Comparison of ENCODE assay signal across 30 mouse cellular contexts in the genomic region with DNA sequence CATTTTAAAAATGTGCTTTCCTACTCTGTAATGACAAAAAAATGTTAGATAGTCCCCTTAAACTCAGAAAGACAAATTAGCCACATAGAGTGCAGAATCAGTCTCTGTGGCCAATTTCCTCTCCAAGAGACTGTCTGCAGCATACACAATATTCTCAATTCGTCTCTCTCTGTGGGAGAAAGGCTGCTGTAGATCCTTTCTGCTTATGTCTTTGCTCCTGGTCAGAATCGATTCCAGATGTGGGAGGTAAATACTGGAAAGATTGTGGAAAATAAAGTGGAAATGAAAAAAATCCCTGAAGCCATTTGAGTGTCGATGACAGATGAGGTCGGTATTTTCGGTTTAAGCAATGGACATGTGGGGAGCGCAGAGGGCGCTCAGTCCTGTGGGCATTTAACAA.
DNase-seq lines count a peak whose midpoint lies in the region; ATAC-seq lines count a peak whose summit lies in the region.
"Had no signal": no experiment of that assay in that cellular context is flagged by ENCODE, and none has a peak within 500 bp of the region (broad histone marks: within the 10 kb centered on the region; RNA-seq: fewer than 3 reads in every experiment).

No protein-coding gene starts in this region.

- DNase-seq in neural tube, embryonic 11.5 days (ENCODE audit: low spot score), result peak; percentile 15
- no peak for DNase-seq in neural tube, embryonic 10.5 days (ENCODE audit: extremely low spot score, low spot score)
- DNase-seq in embryonic facial prominence, embryonic 14.5 days (ENCODE audit: low spot score), result peak; percentile 86
- DNase-seq in limb, embryonic 11.5 days (ENCODE audit: low spot score), result no peak
- DNase-seq in testis, postnatal 10 days (ENCODE audit: low spot score), result no peak
- no peak for DNase-seq in hindbrain, embryonic 10.5 days (ENCODE audit: low spot score)
- DNase-seq in ovary, postnatal 10 days (ENCODE audit: low spot score), result no peak
- DNase-seq: B cell, adult 2 months; cerebellum, adult 11-12 months; cerebellum, postnatal 10 days; gastrocnemius, postnatal 25 days; heart, adult 18-20 months; heart, postnatal 14 days; kidney, adult 2 months; kidney, postnatal 14 days; liver; lung, postnatal 10 days; midbrain, embryonic 14.5 days; right cerebral cortex, adult 18-20 months; right cerebral cortex, postnatal 4 days; thymus, adult 2 months; thymus, postnatal 4 days had no signal

- H3K36me3 ChIP-seq in neural tube, embryonic 11.5 days (ENCODE audit: control insufficient read depth, insufficient read depth, low read length), result no peaks in the 10 kb centered on the region
- H3K36me3 ChIP-seq in embryonic facial prominence, embryonic 14.5 days (ENCODE audit: control insufficient read depth, insufficient read depth, low read length), result no peaks in the 10 kb centered on the region
- no peaks in the 10 kb centered on the region for H3K36me3 ChIP-seq in limb, embryonic 11.5 days (ENCODE audit: control insufficient read depth, insufficient read depth, low read length)
- no peaks in the 10 kb centered on the region for H3K36me3 ChIP-seq in hindbrain, embryonic 10.5 days
- H3K36me3 ChIP-seq: forebrain, embryonic 15.5 days; G1E; heart, embryonic 13.5 days; hindbrain, embryonic 12.5 days; liver, embryonic 15.5 days had no signal

- 66% methylated on average over 7 of the region's 7 CpGs for WGBS in neural tube, embryonic 11.5 days
- WGBS in embryonic facial prominence, embryonic 14.5 days, result 29% methylated on average over 7 of the region's 7 CpGs
- WGBS in limb, embryonic 11.5 days, result 29% methylated on average over 7 of the region's 7 CpGs
- WGBS in hindbrain, embryonic 10.5 days, result 66% methylated on average over 7 of the region's 7 CpGs

- ATAC-seq in neural tube, embryonic 11.5 days (ENCODE audit: insufficient read depth, low FRiP score, low TSS enrichment), result no peak
- ATAC-seq in embryonic facial prominence, embryonic 14.5 days (ENCODE audit: low read depth), result no peak; the same call in 1 of the 2 replicates
- ATAC-seq in limb, embryonic 11.5 days (ENCODE audit: insufficient number of reproducible peaks, low FRiP score, low TSS enrichment, low read depth), result 0 out of 2 replicates have a peak, but pooled peaks have one; percentile 27
- ATAC-seq: forebrain, embryonic 15.5 days; inflammation-experienced regulatory T-cells, adult 6 months; Patski had no signal

- H3K4me1 ChIP-seq in neural tube, embryonic 11.5 days (ENCODE audit: control insufficient read depth, insufficient read depth, low read length), result 0 out of 2 replicates have a peak, but pooled peaks cover 5% of the 10 kb centered on the region
- peaks cover 14% of the 10 kb centered on the region for H3K4me1 ChIP-seq in embryonic facial prominence, embryonic 14.5 days (ENCODE audit: control insufficient read depth, insufficient read depth, low read length)
- peaks cover 25% of the 10 kb centered on the region for H3K4me1 ChIP-seq in limb, embryonic 11.5 days (ENCODE audit: control insufficient read depth, insufficient read depth, low read length)
- peaks cover 20% of the 10 kb centered on the region; the same call in 1 of the 2 replicates for H3K4me1 ChIP-seq in hindbrain, embryonic 10.5 days (replicated peaks)
- H3K4me1 ChIP-seq: liver, embryonic 15.5 days had no signal

- H3K27ac ChIP-seq in neural tube, embryonic 11.5 days (ENCODE audit: low read depth, low read length), result no peak overlapping the region
- peak overlapping the region; percentile 34; the same call in 1 of the 2 replicates for H3K27ac ChIP-seq in embryonic facial prominence, embryonic 14.5 days (replicated peaks; ENCODE audit: low read depth, low read length)
- H3K27ac ChIP-seq in limb, embryonic 11.5 days (replicated peaks; ENCODE audit: low read depth, low read length), result no peak overlapping the region
- no peak overlapping the region for H3K27ac ChIP-seq in hindbrain, embryonic 10.5 days
- H3K27ac ChIP-seq: forebrain, embryonic 15.5 days; heart, embryonic 13.5 days; hindbrain, embryonic 12.5 days; liver, embryonic 15.5 days had no signal

- H3K4me3 ChIP-seq in neural tube, embryonic 11.5 days (ENCODE audit: low read depth, low read length), result no peak overlapping the region
- no peak overlapping the region for H3K4me3 ChIP-seq in embryonic facial prominence, embryonic 14.5 days (ENCODE audit: low read depth, low read length)
- H3K4me3 ChIP-seq in limb, embryonic 11.5 days (ENCODE audit: low read depth, low read length), result no peak overlapping the region
- no peak overlapping the region for H3K4me3 ChIP-seq in hindbrain, embryonic 10.5 days
- H3K4me3 ChIP-seq: forebrain, embryonic 15.5 days; heart, embryonic 13.5 days; hindbrain, embryonic 12.5 days; liver, embryonic 15.5 days had no signal

- H3K9me3 ChIP-seq in neural tube, embryonic 11.5 days (ENCODE audit: control insufficient read depth, low read length), result no peaks in the 10 kb centered on the region
- no peaks in the 10 kb centered on the region for H3K9me3 ChIP-seq in embryonic facial prominence, embryonic 14.5 days (ENCODE audit: control insufficient read depth, low read length)
- H3K9me3 ChIP-seq in limb, embryonic 11.5 days (ENCODE audit: control insufficient read depth, low read length), result no peaks in the 10 kb centered on the region
- H3K9me3 ChIP-seq in hindbrain, embryonic 10.5 days, result no peaks in the 10 kb centered on the region
- H3K9me3 ChIP-seq: forebrain, embryonic 15.5 days; heart, embryonic 13.5 days; hindbrain, embryonic 12.5 days; liver, embryonic 15.5 days had no signal

- H3K27me3 ChIP-seq in neural tube, embryonic 11.5 days (ENCODE audit: control insufficient read depth, insufficient read depth, low read length), result no peaks in the 10 kb centered on the region
- H3K27me3 ChIP-seq in embryonic facial prominence, embryonic 14.5 days (replicated peaks; ENCODE audit: control insufficient read depth, insufficient read depth, low read length), result no peaks in the 10 kb centered on the region
- H3K27me3 ChIP-seq in limb, embryonic 11.5 days (ENCODE audit: control insufficient read depth, insufficient read depth, low read length), result no peaks in the 10 kb centered on the region
- H3K27me3 ChIP-seq in hindbrain, embryonic 10.5 days (ENCODE audit: insufficient read depth, poor library complexity, severe bottlenecking), result peaks cover 20% of the 10 kb centered on the region
- H3K27me3 ChIP-seq: CH12.LX; forebrain, embryonic 15.5 days; heart, embryonic 13.5 days; liver, embryonic 15.5 days; Patski had no signal

- no peak overlapping the region for H3K4me2 ChIP-seq in neural tube, embryonic 11.5 days (ENCODE audit: low read depth)
- H3K4me2 ChIP-seq in embryonic facial prominence, embryonic 14.5 days (ENCODE audit: low read depth, low read length), result peak overlapping the region; percentile 31; the same call in 1 of the 2 replicates
- no peak overlapping the region for H3K4me2 ChIP-seq in limb, embryonic 11.5 days (ENCODE audit: low read depth, severe bottlenecking)
- H3K4me2 ChIP-seq: forebrain, embryonic 15.5 days; heart, embryonic 13.5 days; hindbrain, embryonic 12.5 days; liver, embryonic 15.5 days had no signal

- H3K9ac ChIP-seq in neural tube, embryonic 11.5 days (ENCODE audit: low read length), result no peak overlapping the region
- no peak overlapping the region for H3K9ac ChIP-seq in embryonic facial prominence, embryonic 14.5 days (ENCODE audit: low read depth, low read length)
- no peak overlapping the region for H3K9ac ChIP-seq in limb, embryonic 11.5 days (ENCODE audit: low read length)
- H3K9ac ChIP-seq: forebrain, embryonic 15.5 days; heart, embryonic 13.5 days; hindbrain, embryonic 12.5 days; liver, embryonic 15.5 days had no signal

Comparison
In these comparisons a context has a peak if more than half of its experiments do, and no peak if none do; other contexts are left out.
1. DNase-seq: peak in neural tube, embryonic 11.5 days (single experiment) and embryonic facial prominence, embryonic 14.5 days (single experiment); none in neural tube, embryonic 10.5 days (single experiment), limb, embryonic 11.5 days (single experiment), testis, postnatal 10 days (single experiment), hindbrain, embryonic 10.5 days (single experiment) and ovary, postnatal 10 days (single experiment).